Mouse (Mus musculus) T-cell, adult 66 days (primary cell): ENCODE results near the gene Exoc1. TPM values are rescaled to one million over a fixed set of nuclear protein-coding genes. Genes with fewer than 3 reads are reported as not detected.

Experiments used
- total RNA-seq, 2 experiments: library from RNA; stranded (reverse); gene quantifications; 3 replicates in 1 of 2; 4 replicates in 1 of 2; pipeline ENCODE4 v1.2.4; 2023

The Exoc1 gene
- 10 to 100 TPM; 74.8 to 75.5 TPM for total RNA-seq

DNA sequence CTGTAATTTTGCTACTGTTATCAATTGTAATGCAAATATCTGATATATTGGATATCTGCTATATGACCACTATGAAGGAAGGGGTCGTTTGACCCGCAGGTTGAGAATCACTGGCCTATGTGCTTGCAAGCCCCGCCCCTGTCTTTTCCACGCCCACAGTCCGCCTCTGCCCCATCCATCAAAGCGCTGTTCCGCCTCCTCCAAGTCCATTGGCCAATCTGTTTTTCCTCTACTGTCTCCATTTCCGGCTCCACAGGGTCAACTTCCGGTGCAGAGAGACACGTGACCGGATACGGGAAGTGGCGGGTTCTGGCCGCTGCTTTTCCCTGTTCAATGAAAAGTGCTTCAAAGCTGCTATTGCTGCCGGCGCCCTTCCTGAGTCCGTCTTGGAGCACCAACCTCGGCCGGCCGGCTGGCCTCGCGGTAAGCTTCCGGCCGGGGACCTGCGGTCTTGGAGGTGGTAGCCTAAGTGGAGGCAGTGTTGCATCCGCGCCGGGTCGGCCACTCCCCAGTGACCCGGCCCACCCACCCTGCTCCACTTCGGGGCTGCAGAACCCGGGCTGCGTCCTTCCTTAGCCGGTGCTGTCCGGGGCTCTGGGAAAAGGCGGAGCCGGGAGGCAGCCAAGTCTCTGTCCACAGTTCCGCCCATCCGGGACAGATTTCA lies at the start of gene Exoc1:
TSS of gene Exoc1 (plus strand) at position 272 of the 664 bp plus-strand sequence.

GRCm38 (mm10) chr5:76483811-76484210 lies 45.3 kb upstream of the Exoc1 start, which contains the start of gene Gm7271:
Gene Gm7271 (plus strand): TSS chr5:76484040.

DNA sequence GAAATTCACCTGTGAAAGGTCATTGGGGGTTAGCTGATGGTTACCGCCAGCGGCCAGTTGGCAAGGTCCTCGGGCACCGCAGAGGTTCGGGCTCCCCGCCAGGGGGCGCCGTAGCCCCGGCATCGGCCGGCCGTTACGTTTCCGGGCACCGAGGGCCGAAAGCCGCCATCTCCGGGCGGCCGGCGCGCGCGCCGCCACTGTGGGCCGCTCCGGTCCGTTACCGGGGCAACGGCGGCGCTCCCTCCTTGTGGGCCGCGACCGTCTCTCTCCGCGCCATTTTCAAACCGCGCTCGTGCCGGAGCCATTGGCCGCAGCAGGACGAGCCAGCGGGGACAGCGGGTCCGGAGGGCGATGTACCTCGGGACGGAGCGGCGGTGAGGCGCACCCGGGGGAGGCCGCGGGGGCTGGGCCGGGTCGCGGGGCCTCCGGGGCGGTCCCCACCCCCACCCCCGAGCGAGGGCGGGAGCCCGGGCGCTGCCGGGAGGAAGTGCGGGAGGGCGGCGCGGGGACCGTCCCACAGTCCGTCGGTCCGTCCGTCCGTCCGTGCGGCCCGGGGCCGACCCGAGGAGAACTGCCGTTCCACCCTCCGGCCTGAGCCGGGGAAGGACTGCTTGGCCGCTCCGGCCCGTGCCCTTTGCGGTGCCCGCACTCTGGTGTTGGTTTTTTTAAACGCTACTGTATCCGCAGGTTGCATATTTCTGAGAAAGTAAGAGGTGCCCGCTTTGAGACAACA lies 59.6 kb downstream of the Exoc1 start, which contains the start of gene Cep135:
TSS of gene Cep135 (plus strand) at position 148 of the 733 bp plus-strand sequence.

Other genes with a start within 250 kb of the Exoc1 start
- 10 to 100 TPM; 25.1 to 26.8 TPM for gene Clock, start 224.5 kb upstream of the Exoc1 start, total RNA-seq
- not detected for gene Pdcl2, start 198.2 kb upstream of the Exoc1 start, total RNA-seq
- not detected for gene Nmu, start 165.5 kb upstream of the Exoc1 start, total RNA-seq
- not detected for gene Gm7271, start 45.3 kb upstream of the Exoc1 start, total RNA-seq
- gene Cep135, start 59.4 kb downstream of the Exoc1 start, total RNA-seq: 10 to 100 TPM; 18.4 to 19.5 TPM
- gene C530008M17Rik, start 127.2 kb downstream of the Exoc1 start, total RNA-seq: 1 to 10 TPM; 1.9 to 3.1 TPM